Mouse (Mus musculus) adrenal gland, postnatal 36 days (tissue): ENCODE measurements at regions not wholly inside any gene's neighbourhood (a gene's known extent, or its start where the extent isn't known, plus 50 kb on each side); places are given as distances from the start of the nearest gene placed in this dataset.
"Not testable (repeated sequence)": the region's sequence is repeated elsewhere in the genome, so short reads cannot be mapped to it uniquely, and the experiment has no call there.

ENCODE experiments used
- DNase-seq, 2 experiments: peaks; one replicate each; pipeline ENCODE4 v3.0.0; 2021; ENCODE audit warnings: mixed read lengths in 1 of 2

GRCm38 (mm10) chr2:108032301-108033013, 742.0 kb downstream of the Kcna4 start:
- peak; percentile 25 to 31 for DNase-seq

GRCm38 (mm10) chr2:108033328-108034182, 743.1 kb downstream of the Kcna4 start:
- DNase-seq: no peak

GRCm38 (mm10) chr2:108034882-108035281, 744.4 kb downstream of the Kcna4 start:
- DNase-seq: no peak

- no peak for DNase-seq
Measured at GRCm38 (mm10) chr2:108042086-108042485, 751.6 kb downstream of the Kcna4 start.

GRCm38 (mm10) chr2:108044885-108045284, 754.4 kb downstream of the Kcna4 start:
- no peak for DNase-seq

GRCm38 (mm10) chr2:108045997-108046396, 755.6 kb downstream of the Kcna4 start:
- no peak for DNase-seq

GRCm38 (mm10) chr2:108062751-108063150, 772.3 kb downstream of the Kcna4 start:
- DNase-seq: not testable (repeated sequence)

- no peak for DNase-seq
Measured at GRCm38 (mm10) chr2:108083911-108084310, 793.5 kb downstream of the Kcna4 start.

- no peak for DNase-seq
Measured at GRCm38 (mm10) chr2:108090266-108090665, 799.8 kb downstream of the Kcna4 start.

- peak; percentile 1 to 3 for DNase-seq
Measured at GRCm38 (mm10) chr2:108097026-108097425, 806.6 kb downstream of the Kcna4 start.

- no peak for DNase-seq
Measured at GRCm38 (mm10) chr2:108110140-108110539, 819.7 kb downstream of the Kcna4 start.

- no peak for DNase-seq
Measured at GRCm38 (mm10) chr2:108145694-108146093, 855.3 kb downstream of the Kcna4 start.

- no peak for DNase-seq
Measured at GRCm38 (mm10) chr2:108148221-108148620, 857.8 kb downstream of the Kcna4 start.

- DNase-seq: no peak
Measured at GRCm38 (mm10) chr2:108156189-108156588, 865.8 kb downstream of the Kcna4 start.

GRCm38 (mm10) chr2:108157731-108158130, 867.3 kb downstream of the Kcna4 start:
- DNase-seq: no peak

GRCm38 (mm10) chr2:108158311-108158710, 867.9 kb downstream of the Kcna4 start:
- DNase-seq: no peak

GRCm38 (mm10) chr2:108160865-108161264, 870.4 kb downstream of the Kcna4 start:
- no peak for DNase-seq

- DNase-seq: no peak
Measured at GRCm38 (mm10) chr2:108165085-108165484, 874.6 kb downstream of the Kcna4 start.
